Mouse (Mus musculus) spleen, adult 2 months (tissue): ENCODE results near the gene Trim43a. TPM values are rescaled to one million over a fixed set of nuclear protein-coding genes. Genes with fewer than 3 reads are reported as not detected.
"Not testable (repeated sequence)": the region's sequence is repeated elsewhere in the genome, so short reads cannot be mapped to it uniquely, and the experiment has no call there.

ENCODE experiments used
- DNase-seq, 2 experiments: peaks; one replicate each; pipeline versions ENCODE4 v3.0.0 to v3.0.0-alpha.2; 2012 to 2021; ENCODE audit warnings: low spot score in 2 of 2, low read depth in 1 of 2
- H3K27ac ChIP-seq: fragments of 200-500 bp; 2 replicates; pipeline ENCODE4 v1.5.1; 2012; ENCODE audit warnings: low read length, inconsistent platforms; ENCODE audit not compliant: insufficient read depth
- H3K27me3 ChIP-seq: fragments of 200-500 bp; 2 replicates; pipeline ENCODE4 v1.6.1; 2012; ENCODE audit warnings: mild to moderate bottlenecking, moderate library complexity, low read length, inconsistent platforms; ENCODE audit not compliant: control insufficient read depth, insufficient read depth
- H3K36me3 ChIP-seq: fragments of 200-500 bp; 2 replicates; pipeline ENCODE4 v1.6.1; 2012; ENCODE audit warnings: mild to moderate bottlenecking, low read length, inconsistent platforms; ENCODE audit not compliant: control insufficient read depth, insufficient read depth
- H3K4me1 ChIP-seq: fragments of 200-500 bp; 2 replicates; pipeline ENCODE4 v1.6.1; 2011; ENCODE audit warnings: inconsistent platforms; ENCODE audit not compliant: control insufficient read depth, insufficient read depth, insufficient read length
- H3K4me3 ChIP-seq: fragments of 200-500 bp; 2 replicates; pipeline ENCODE4 v1.5.1; 2011; ENCODE audit warnings: mild to moderate bottlenecking, inconsistent platforms; ENCODE audit not compliant: insufficient read depth, insufficient read length; ENCODE audit errors: extremely low read depth
- WGBS: fragments of 180-500 bp; shearing (Covaris S2); methylation state at CpG from one replicate; pipeline ENCODE4 v1.1.7; 2018; 5-methylcytosine and 5-hydroxymethylcytosine counted together
- polyA plus RNA-seq: library from polyadenylated mRNA; depleted of rRNA; stranded (reverse); fragments of >200 nt; gene quantifications from 2 replicates; pipeline ENCODE4 v1.2.3, GENCODE M21; 2012; rRNA removed

Gene Trim43a
- polyA plus RNA-seq, 1 experiment: not detected

- not testable (repeated sequence) for H3K27me3 ChIP-seq, H3K4me3 ChIP-seq, DNase-seq, H3K27ac ChIP-seq, H3K4me1 ChIP-seq, H3K36me3 ChIP-seq
- WGBS: 76% methylated on average over 16 of the region's 20 CpGs
These were observed 45.3 kb downstream of the Trim43a start for GRCm38 (mm10) chr9:88625803-88626514.

- not testable (repeated sequence) for DNase-seq, H3K27ac ChIP-seq, H3K4me3 ChIP-seq, H3K4me1 ChIP-seq, H3K36me3 ChIP-seq, H3K27me3 ChIP-seq
- WGBS: 74% methylated on average over 1 of the region's 1 CpGs
These were observed 57.4 kb downstream of the Trim43a start for GRCm38 (mm10) chr9:88638125-88638524.

Other genes starting within 250 kb of the Trim43a start
- gene Snx14, start 141.9 kb upstream of the Trim43a start, polyA plus RNA-seq: 8.9 and 9.5 TPM in 2 replicates
- gene Gm20537, start 124.3 kb upstream of the Trim43a start, polyA plus RNA-seq: 1.4 TPM in 1 of 2 replicates, not detected in the other
- 4.0 and 5.3 TPM in 2 replicates for gene Syncrip, start 98.3 kb upstream of the Trim43a start, polyA plus RNA-seq
- gene Zfp949, start 32.9 kb upstream of the Trim43a start, polyA plus RNA-seq: 2.0 and 2.5 TPM in 2 replicates
- 6.6 and 10.7 TPM in 2 replicates for gene Mthfsl, start 139.4 kb downstream of the Trim43a start, polyA plus RNA-seq
- 8.8 and 13.9 TPM in 2 replicates for gene Bcl2a1d, start 151.0 kb downstream of the Trim43a start, polyA plus RNA-seq